Mouse (Mus musculus) myocyte (in vitro differentiated cells): ENCODE data around the gene Osm. TPM values are rescaled to one million over a fixed set of nuclear protein-coding genes. Genes with fewer than 3 reads are reported as not detected.

Source experiments
- H3K27me3 ChIP-seq: one replicate; pipeline ENCODE4 v1.6.1; 2011; ENCODE audit not compliant: control insufficient read depth, insufficient read depth, insufficient read length
- H3K36me3 ChIP-seq: one replicate; pipeline ENCODE4 v1.6.1; 2011; ENCODE audit not compliant: control insufficient read depth, insufficient read depth
- H3K4me2 ChIP-seq: one replicate; pipeline ENCODE4 v1.6.1; 2011; ENCODE audit warnings: low read depth, control low read depth
- H3K4me3 ChIP-seq: one replicate; pipeline ENCODE4 v1.5.1; 2011; ENCODE audit warnings: mild to moderate bottlenecking, control low read depth, moderate library complexity
- H3K79me2 ChIP-seq: one replicate; pipeline ENCODE4 v1.6.1; 2011; ENCODE audit not compliant: control insufficient read depth, insufficient read depth
- H3ac ChIP-seq: one replicate; pipeline ENCODE4 v1.6.1; 2011; ENCODE audit not compliant: control insufficient read depth, insufficient read length
- CEBPB ChIP-seq: IDR thresholded peaks from 2 replicates; pipeline ENCODE4 v1.6.1; 2011; ENCODE audit warnings: mild to moderate bottlenecking, moderate library complexity; ENCODE audit not compliant: poor library complexity, insufficient read depth, severe bottlenecking
- E2F4 ChIP-seq: IDR thresholded peaks from one replicate; pipeline ENCODE4 v1.6.1; 2011; ENCODE audit warnings: mild to moderate bottlenecking, control low read depth, moderate library complexity; ENCODE audit not compliant: insufficient read depth
- MAX ChIP-seq: IDR thresholded peaks from one replicate; pipeline ENCODE4 v1.6.1; 2011; ENCODE audit warnings: low read depth, mild to moderate bottlenecking, control low read depth
- MYOD1 ChIP-seq, 3 experiments: IDR thresholded peaks; one replicate each; pipeline ENCODE4 v1.6.1; 2011; ENCODE audit warnings: control low read depth in 2 of 3, low read depth in 2 of 3, mild to moderate bottlenecking in 2 of 3, moderate library complexity in 1 of 3; ENCODE audit not compliant: insufficient read length in 2 of 3, control insufficient read depth in 1 of 3
- MYOG ChIP-seq, 3 experiments: IDR thresholded peaks; one replicate each; pipeline ENCODE4 v1.6.1; 2011; ENCODE audit warnings: control low read depth in 2 of 3, low read depth in 2 of 3, mild to moderate bottlenecking in 2 of 3; ENCODE audit not compliant: insufficient read length in 2 of 3, control insufficient read depth in 1 of 3, insufficient read depth in 1 of 3
- POLR2A ChIP-seq: IDR thresholded peaks from one replicate; pipeline ENCODE4 v1.6.1; 2011; ENCODE audit warnings: low read depth, mild to moderate bottlenecking, control low read depth, moderate library complexity; ENCODE audit not compliant: insufficient read length
- POLR2AphosphoS2 ChIP-seq: IDR thresholded peaks from one replicate; pipeline ENCODE4 v1.6.1; 2011; ENCODE audit warnings: low read depth, control low read depth; ENCODE audit not compliant: insufficient read length
- REST ChIP-seq: IDR thresholded peaks from one replicate; pipeline ENCODE4 v1.6.1; 2011; ENCODE audit warnings: mild to moderate bottlenecking, control low read depth, moderate library complexity; ENCODE audit not compliant: insufficient read depth, insufficient read length
- SRF ChIP-seq: IDR thresholded peaks from one replicate; pipeline ENCODE4 v1.6.1; 2011; ENCODE audit warnings: low read depth; ENCODE audit not compliant: control insufficient read depth, insufficient read length
- TCF12 ChIP-seq: IDR thresholded peaks from one replicate; pipeline ENCODE4 v1.6.1; 2011; ENCODE audit warnings: mild to moderate bottlenecking, control low read depth; ENCODE audit not compliant: poor library complexity, insufficient read depth, severe bottlenecking
- TCF3 ChIP-seq: IDR thresholded peaks from one replicate; pipeline ENCODE4 v1.6.1; 2011; ENCODE audit warnings: low read depth, control low read depth; ENCODE audit not compliant: insufficient read length
- USF1 ChIP-seq: IDR thresholded peaks from one replicate; pipeline ENCODE4 v1.6.1; 2011; ENCODE audit warnings: low read depth, mild to moderate bottlenecking, control low read depth, moderate library complexity
- polyA plus RNA-seq: library from polyadenylated mRNA; unstranded; fragments of >200 nt; fragmentation: generic; extraction: Trizol; gene quantifications from one replicate; pipeline ENCODE4 v1.2.1, GENCODE M21; 2012; ENCODE audit warnings: missing spikeins

Osm gene
- polyA plus RNA-seq, 1 experiment, result not detected

DNA sequence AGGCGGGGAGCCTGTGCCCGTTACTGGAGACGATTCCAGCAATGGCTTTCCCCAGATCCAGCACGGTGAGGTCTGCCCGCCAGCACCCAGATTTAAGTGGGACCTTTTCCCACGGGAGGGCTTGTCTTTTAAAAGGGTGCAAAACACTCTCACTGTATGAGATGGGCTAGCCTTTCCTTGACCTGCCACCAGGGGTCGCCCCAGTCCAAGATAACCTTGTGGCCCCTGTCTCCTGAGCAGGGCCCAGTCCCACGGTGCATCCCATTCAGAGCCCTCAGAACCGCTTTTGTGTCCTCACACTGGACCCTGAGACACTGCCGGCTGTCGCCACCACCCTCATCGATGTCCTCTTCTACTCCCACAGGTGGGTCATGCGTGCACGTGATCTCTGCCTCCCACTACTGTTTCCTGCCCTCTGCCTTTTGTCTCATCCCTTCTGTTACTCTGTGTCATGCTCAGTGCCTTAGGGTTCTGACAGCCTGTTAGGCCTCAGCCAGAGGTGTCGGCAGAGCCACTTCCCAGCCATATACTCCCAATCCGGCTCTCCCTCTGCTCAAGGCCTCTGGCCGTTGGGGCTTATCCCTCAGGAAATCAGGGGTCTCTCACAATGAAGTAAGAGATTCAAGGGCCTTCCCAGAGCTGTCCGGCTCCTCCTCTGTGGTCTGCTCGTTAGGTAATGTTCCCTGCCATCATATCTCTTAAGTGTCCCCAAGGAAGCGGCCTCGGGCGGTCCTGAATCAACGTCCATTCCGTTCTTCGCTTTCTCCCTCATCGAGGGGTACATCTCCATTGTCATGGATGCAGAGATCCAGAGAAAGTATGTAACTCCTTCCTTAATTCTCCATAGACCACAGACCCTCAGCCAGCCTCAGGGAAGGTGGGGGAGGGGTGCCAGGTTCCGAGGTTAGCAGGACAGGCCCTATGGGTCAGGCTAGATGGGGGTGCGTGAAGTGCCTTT, 15.5 kb upstream of the Osm start:
- no peaks in the 10 kb centered on the region for H3K27me3 ChIP-seq
- H3K4me2 ChIP-seq, result no peak overlapping the region
- H3K36me3 ChIP-seq, result no peaks in the 10 kb centered on the region
- TF ChIP-seq POLR2A (no peak), MAX (no peak), USF1 (no peak), MYOD1 (IDR thresholded peaks at IDR 0.05; ENCODE audit: control insufficient read depth in 1 of 3, insufficient read length in 2 of 3, low read depth in 2 of 3) (no peak), REST (no peak), SRF (no peak), E2F4 (no peak), CEBPB (no peak), POLR2AphosphoS2 (no peak), TCF12 (no peak), MYOG (IDR thresholded peaks at IDR 0.05; ENCODE audit: control insufficient read depth in 1 of 3, insufficient read depth in 1 of 3, insufficient read length in 2 of 3, low read depth in 2 of 3) (no peak), TCF3 (no peak)
- H3K79me2 ChIP-seq, result no peaks in the 10 kb centered on the region
- H3ac ChIP-seq, result no peak overlapping the region
- no peak overlapping the region for H3K4me3 ChIP-seq

GRCm38 (mm10) chr11:4222046-4222950, 13.9 kb upstream of the Osm start:
- H3ac ChIP-seq, result no peak overlapping the region
- H3K4me3 ChIP-seq, result no peak overlapping the region
- no peak for TF ChIP-seq E2F4
- no peak for TF ChIP-seq TCF12
- no peak for TF ChIP-seq MYOG (IDR thresholded peaks at IDR 0.05; ENCODE audit: control insufficient read depth in 1 of 3, insufficient read depth in 1 of 3, insufficient read length in 2 of 3, low read depth in 2 of 3)
- TF ChIP-seq CEBPB, result no peak
- TF ChIP-seq SRF, result no peak
- TF ChIP-seq MAX, result no peak
- TF ChIP-seq REST, result no peak
- no peak for TF ChIP-seq USF1
- no peaks in the 10 kb centered on the region for H3K27me3 ChIP-seq
- H3K4me2 ChIP-seq, result no peak overlapping the region
- no peaks in the 10 kb centered on the region for H3K36me3 ChIP-seq
- H3K79me2 ChIP-seq, result no peaks in the 10 kb centered on the region

- no peaks in the 10 kb centered on the region for H3K36me3 ChIP-seq
- no peak overlapping the region for H3ac ChIP-seq
- TF ChIP-seq SRF (no peak), USF1 (no peak), MYOD1 (IDR thresholded peaks at IDR 0.05; ENCODE audit: control insufficient read depth in 1 of 3, insufficient read length in 2 of 3, low read depth in 2 of 3) (no peak), MYOG (IDR thresholded peaks at IDR 0.05; ENCODE audit: control insufficient read depth in 1 of 3, insufficient read depth in 1 of 3, insufficient read length in 2 of 3, low read depth in 2 of 3) (no peak), CEBPB (no peak), E2F4 (no peak), MAX (no peak), REST (no peak), POLR2A (no peak), TCF3 (no peak), POLR2AphosphoS2 (no peak), TCF12 (no peak)
- no peak overlapping the region for H3K4me3 ChIP-seq
- no peak overlapping the region for H3K4me2 ChIP-seq
- H3K27me3 ChIP-seq, result no peaks in the 10 kb centered on the region
- no peaks in the 10 kb centered on the region for H3K79me2 ChIP-seq
These were observed 12.6 kb upstream of the Osm start for GRCm38 (mm10) chr11:4223393-4224188.

- Histone ChIP-seq H3K4me3 (no peak overlapping the region), H3K27me3 (no peaks in the 10 kb centered on the region), H3ac (no peak overlapping the region), H3K79me2 (no peaks in the 10 kb centered on the region), H3K4me2 (no peak overlapping the region), H3K36me3 (no peaks in the 10 kb centered on the region)
- TF ChIP-seq MYOD1 (IDR thresholded peaks at IDR 0.05; ENCODE audit: control insufficient read depth in 1 of 3, insufficient read length in 2 of 3, low read depth in 2 of 3) (no peak), TCF3 (no peak), CEBPB (no peak), POLR2A (no peak), SRF (no peak), TCF12 (no peak), REST (no peak), MAX (no peak), POLR2AphosphoS2 (no peak), E2F4 (no peak), MYOG (IDR thresholded peaks at IDR 0.05; ENCODE audit: control insufficient read depth in 1 of 3, insufficient read depth in 1 of 3, insufficient read length in 2 of 3, low read depth in 2 of 3) (no peak), USF1 (no peak)
These were observed 12.0 kb upstream of the Osm start for GRCm38 (mm10) chr11:4224223-4224622.
